Mouse (Mus musculus) urinary bladder, postnatal 4 days (tissue): ENCODE measurements around the gene Hjurp.

Experiments used
- DNase-seq, 2 experiments: peaks; one replicate each; pipeline ENCODE4 v3.0.0; 2021 to 2022; ENCODE audit warnings: low spot score in 2 of 2

Gene Hjurp

DNA sequence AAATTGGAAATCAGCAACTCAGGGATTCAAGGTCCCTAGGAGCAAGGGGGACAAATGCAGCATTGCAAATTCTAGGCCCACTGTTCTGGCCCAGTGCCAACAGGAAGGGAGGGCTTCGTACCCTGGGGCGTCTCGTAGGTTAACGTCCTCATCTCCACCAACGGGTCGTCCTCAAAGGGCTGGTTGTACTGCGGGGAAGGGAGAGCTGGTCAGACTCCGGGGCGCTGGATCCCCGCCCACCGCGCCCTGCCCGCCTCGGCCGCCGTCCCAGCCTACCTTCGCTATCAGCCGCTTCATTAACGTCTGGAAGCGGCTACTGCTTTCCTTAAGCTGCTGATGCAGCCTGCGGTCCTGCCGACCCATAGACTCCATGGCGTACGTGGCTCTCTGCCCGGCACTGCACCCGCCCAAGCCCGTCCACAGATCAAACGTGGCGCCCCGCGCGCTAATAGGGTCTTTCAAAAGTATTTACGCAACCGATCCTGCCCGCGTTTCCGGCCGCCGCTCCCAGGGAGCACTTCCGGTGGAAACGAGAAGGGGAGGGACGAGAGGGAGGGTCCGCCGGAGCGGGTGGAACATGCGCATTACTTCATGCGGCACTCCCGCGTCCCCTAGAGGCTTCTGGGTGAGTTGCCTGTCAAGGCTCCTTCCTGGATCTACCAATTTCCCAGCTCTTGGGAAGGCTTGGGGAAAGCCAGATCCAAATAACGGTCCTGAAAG is at the start of gene Hjurp, which contains the start of gene Trpm8:
Gene Hjurp, minus strand, starts transcription at position 536 of the 720 bp plus-strand sequence.
Gene Trpm8, plus strand, starts transcription at position 564 of the 720 bp plus-strand sequence.
- peak; percentile 100 for DNase-seq

DNA sequence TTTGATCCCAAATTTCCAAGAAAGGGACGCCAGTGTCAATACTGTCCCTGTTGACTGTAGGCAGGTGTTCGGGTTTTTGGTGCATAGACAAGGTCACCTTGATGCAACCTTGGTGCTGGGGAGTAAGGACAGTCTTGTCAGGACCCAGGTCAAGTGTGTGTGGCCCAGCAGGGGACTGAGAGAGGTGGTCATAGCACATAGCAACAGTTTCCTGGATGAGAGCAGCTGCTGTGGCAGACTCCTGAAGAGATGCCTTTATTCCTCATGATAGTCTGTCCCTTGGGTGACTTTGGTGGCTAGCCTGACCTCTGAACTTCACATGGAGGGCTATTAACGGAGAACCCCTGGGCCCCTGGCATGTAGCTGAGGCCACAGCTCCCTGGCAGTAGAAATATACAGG is 45.7 kb upstream of the Hjurp start:
- DNase-seq: no peak

- no peak for DNase-seq
Measured at GRCm38 (mm10) chr1:88322146-88322545, 44.7 kb upstream of the Hjurp start.

- no peak for DNase-seq
Measured at GRCm38 (mm10) chr1:88320821-88321395, 43.5 kb upstream of the Hjurp start.

GRCm38 (mm10) chr1:88318531-88319060 is 41.2 kb upstream of the Hjurp start:
- no peak for DNase-seq

DNA sequence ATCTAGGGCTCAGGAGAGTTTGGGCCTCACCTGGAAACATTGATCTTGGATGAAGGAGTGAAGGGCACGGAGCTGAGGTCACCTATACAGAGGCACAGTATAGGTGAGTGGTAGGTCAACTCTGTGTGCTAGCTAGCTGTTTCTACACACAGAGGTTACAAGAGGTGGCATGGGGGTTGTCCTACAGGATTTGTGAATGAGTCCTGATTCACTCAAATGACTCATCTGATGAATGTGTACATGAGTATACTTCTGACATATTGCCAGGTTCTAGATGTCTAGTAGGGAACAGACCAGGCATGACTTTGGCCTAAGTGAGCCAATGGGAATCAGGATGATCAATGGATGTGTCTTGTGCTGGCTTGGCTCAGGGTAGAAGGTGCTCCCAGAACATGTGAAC is 39.8 kb upstream of the Hjurp start:
- no peak for DNase-seq

DNA sequence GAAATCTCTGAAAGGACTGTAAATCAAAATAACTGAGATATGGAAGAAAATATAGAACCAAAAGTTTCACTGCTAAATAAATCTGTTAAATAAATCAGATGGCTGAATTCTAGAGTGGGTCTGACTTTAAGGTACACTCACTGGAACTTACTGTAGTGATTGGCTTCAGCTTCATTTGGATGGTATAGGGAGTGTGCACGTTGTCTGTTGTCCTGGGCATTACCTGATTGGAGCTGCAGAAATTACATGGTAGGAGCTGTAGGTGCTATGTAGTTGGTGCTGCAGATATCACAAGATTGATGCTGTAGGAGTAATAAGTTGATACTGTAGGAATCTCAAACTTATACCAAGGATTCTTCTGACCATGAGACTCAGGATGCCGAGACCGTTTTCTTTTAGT is 32.9 kb upstream of the Hjurp start:
- no peak for DNase-seq

DNA sequence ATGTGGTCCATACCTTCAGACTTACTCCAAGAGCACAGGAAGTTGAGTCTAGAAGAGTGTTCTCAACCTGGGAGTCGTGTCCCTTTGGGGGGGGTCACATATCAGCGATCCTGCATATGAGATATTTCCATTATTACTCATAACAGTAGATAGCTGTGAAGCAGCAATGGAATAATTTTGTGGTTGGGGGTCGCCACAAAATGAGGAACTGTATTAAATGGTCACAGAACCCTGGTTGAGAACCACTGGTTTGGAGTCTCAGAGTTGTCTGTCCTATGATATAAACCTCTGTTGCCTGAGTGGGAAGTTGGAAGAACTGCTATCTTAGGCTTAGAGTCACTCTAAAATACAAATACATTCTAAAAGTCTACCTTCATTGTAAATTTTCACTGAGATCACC is 32.5 kb upstream of the Hjurp start:
- DNase-seq: no peak

DNA sequence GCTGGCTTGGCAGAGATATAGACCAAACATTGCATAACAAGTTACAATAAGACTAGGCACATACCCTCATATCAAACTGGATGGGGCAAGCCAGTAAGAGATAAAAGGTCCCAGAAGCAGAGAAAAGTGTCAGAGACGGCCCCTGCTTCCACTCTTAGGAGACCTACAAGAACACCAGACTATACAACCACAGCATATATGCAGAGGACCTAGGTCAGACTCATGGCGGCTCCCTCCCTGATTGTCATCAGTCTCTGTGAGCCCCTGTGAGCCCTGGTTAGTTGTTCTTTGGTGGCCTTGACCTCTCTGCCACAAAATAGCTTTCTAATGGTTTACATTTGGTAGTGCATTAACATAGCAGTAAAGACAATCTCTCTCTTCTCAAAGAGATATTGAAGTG is 31.6 kb upstream of the Hjurp start:
- no peak for DNase-seq

DNA sequence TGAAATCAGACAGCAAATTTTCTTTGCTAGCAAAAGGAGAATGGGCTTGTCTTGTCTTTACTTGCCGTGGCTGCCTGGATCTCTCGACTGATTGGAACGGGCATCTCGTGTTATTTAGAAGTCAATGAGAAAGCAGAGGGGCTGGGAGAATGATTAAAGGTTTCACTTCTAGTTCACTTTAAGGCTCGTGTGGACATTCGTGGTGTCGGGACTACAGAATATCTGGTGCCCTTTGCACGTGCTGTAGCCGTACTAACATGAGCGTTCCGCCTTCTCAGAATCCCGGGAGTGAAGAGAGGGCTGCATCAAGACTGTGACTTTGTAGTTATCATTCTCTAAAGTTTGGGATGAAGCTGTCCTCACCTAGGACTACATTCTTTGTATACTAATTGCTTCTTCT is 29.7 kb upstream of the Hjurp start:
- no peak for DNase-seq

- no peak for DNase-seq
Measured at GRCm38 (mm10) chr1:88306543-88306942, 29.1 kb upstream of the Hjurp start.

- no peak for DNase-seq
Measured at GRCm38 (mm10) chr1:88305018-88305795, 27.8 kb upstream of the Hjurp start.

GRCm38 (mm10) chr1:88304261-88304985 is 27.0 kb upstream of the Hjurp start:
- no peak for DNase-seq

DNA sequence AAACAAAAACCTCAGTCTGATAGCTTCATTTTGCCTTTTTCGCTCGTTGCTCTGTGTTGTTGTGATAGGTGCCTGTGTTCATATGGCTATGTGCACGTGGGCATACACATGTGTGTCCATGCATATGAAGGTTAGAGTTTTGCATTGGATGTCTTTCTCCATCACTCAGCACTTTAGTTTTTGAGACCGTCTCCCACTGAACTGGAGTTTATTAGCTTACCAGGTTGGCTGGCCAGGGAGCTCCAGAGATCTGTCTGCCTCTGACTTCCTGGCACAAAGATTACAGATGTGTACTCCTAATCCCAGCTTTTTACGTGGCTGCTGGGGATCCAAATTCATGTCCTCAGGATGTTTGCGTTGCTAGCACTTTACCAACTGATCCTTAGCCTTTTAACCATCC is 26.3 kb upstream of the Hjurp start:
- DNase-seq: no peak

- DNase-seq: no peak
Measured at GRCm38 (mm10) chr1:88302057-88302740, 24.8 kb upstream of the Hjurp start.

GRCm38 (mm10) chr1:88301121-88302014 is 23.9 kb upstream of the Hjurp start:
- DNase-seq: no peak

- no peak for DNase-seq
Measured at GRCm38 (mm10) chr1:88300301-88301050, 23.0 kb upstream of the Hjurp start.

DNA sequence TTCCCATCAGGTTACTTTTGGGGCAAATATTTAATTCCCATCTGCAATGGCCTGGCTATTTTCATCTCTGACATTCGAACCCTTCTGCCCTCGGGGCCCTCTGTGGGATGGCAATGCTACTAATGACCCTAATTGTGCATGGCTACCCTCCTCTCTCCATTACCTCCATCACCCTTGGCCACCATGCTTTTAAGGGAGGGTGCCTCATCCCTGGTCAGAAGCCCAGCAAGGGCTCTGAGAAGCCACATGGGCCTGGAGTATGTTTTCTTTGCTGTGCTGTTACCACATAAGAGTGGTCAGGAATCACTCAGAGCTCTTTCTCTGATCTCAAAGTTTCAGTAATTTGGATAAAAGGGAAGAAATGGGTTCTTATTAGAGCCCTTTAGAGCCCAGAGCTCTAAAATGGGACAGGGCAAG is 22.1 kb upstream of the Hjurp start:
- no peak for DNase-seq
